Mouse (Mus musculus) granulocyte monocyte progenitor cell, adult 5-6 weeks (primary cell): ENCODE measurements around the gene Focad. TPM values are rescaled to one million over a fixed set of nuclear protein-coding genes. Genes with fewer than 3 reads are reported as not detected.

ENCODE experiments used
- ATAC-seq: replicated peaks from 2 replicates; pipeline ENCODE4 v1.8.0; 2016; ENCODE audit warnings: mild to moderate bottlenecking, moderate TSS enrichment, inconsistent platforms; ENCODE audit not compliant: poor library complexity, severe bottlenecking
- total RNA-seq, 2 experiments: library from RNA; stranded (forward) in 1 of 2; stranded (reverse) in 1 of 2; fragments of 200-712, 200-1000 nt in 1 of 2; fragments of >200 nt in 1 of 2; fragmentation: Nextera tagmentation in 1 of 2; gene quantifications; 2 replicates each; pipeline ENCODE4 v1.2.3; 2014 to 2017

Focad gene
- total RNA-seq, 2 experiments from 2014 or later = 15.6 to 16.8 TPM

- ATAC-seq = no peak
These were observed 55.0 kb downstream of the Focad start for GRCm38 (mm10) chr4:88149462-88149861.

GRCm38 (mm10) chr4:88155490-88156160 is 61.2 kb downstream of the Focad start:
- 0 out of 2 replicates have a peak, but pooled peaks have one; percentile 27 for ATAC-seq

- no peak for ATAC-seq
These were observed 62.5 kb downstream of the Focad start for GRCm38 (mm10) chr4:88156961-88157360.

- ATAC-seq = no peak
These were observed 63.2 kb downstream of the Focad start for GRCm38 (mm10) chr4:88157644-88158043.

- ATAC-seq = no peak
These were observed 64.8 kb downstream of the Focad start for GRCm38 (mm10) chr4:88159256-88159655.

- ATAC-seq = no peak
These were observed 65.3 kb downstream of the Focad start for GRCm38 (mm10) chr4:88159700-88160099.

- ATAC-seq = no peak
These were observed 69.2 kb downstream of the Focad start for GRCm38 (mm10) chr4:88163511-88164247.

- peak; percentile 96 for ATAC-seq
These were observed 72.8 kb downstream of the Focad start for GRCm38 (mm10) chr4:88167008-88167862.

- ATAC-seq = no peak
These were observed 80.9 kb downstream of the Focad start for GRCm38 (mm10) chr4:88175058-88175974.

GRCm38 (mm10) chr4:88179296-88179695 is 84.9 kb downstream of the Focad start:
- no peak for ATAC-seq

- ATAC-seq = no peak
These were observed 89.9 kb downstream of the Focad start for GRCm38 (mm10) chr4:88184293-88184692.

- ATAC-seq = peak; percentile 63
These were observed 91.5 kb downstream of the Focad start for GRCm38 (mm10) chr4:88185872-88186426.

- ATAC-seq = no peak
These were observed 93.2 kb downstream of the Focad start for GRCm38 (mm10) chr4:88187649-88188048.

- ATAC-seq = no peak
These were observed 95.1 kb downstream of the Focad start for GRCm38 (mm10) chr4:88189495-88189894.

GRCm38 (mm10) chr4:88194256-88194655 is 99.8 kb downstream of the Focad start:
- no peak for ATAC-seq

GRCm38 (mm10) chr4:88195898-88196495 is 101.6 kb downstream of the Focad start:
- ATAC-seq = no peak

- ATAC-seq = no peak
These were observed 102.1 kb downstream of the Focad start for GRCm38 (mm10) chr4:88196500-88196912.

GRCm38 (mm10) chr4:88197244-88197643 is 102.8 kb downstream of the Focad start:
- no peak for ATAC-seq

GRCm38 (mm10) chr4:88199186-88199585 is 104.8 kb downstream of the Focad start:
- ATAC-seq = no peak
